Mouse (Mus musculus) stomach, postnatal 0 days (tissue): ENCODE data around the gene Tnni3. TPM values are rescaled to one million over a fixed set of nuclear protein-coding genes. Genes with fewer than 3 reads are reported as not detected.

Source experiments
- ATAC-seq: fragments of 200-750 bp; cut with Nextera tagmentation; 2 replicates; pipeline ENCODE4 v1.8.0; 2017; ENCODE audit not compliant: low FRiP score, low TSS enrichment
- DNase-seq: peaks from one replicate; pipeline ENCODE4 v3.0.0-alpha.2; 2016; ENCODE audit warnings: low spot score
- H3K27ac ChIP-seq: fragments of 300-500 bp; sonication (generic); replicated peaks from 2 replicates; pipeline ENCODE4 v1.5.1; 2014; ENCODE audit warnings: mild to moderate bottlenecking, control low read depth
- H3K27me3 ChIP-seq: fragments of 300-500 bp; sonication (generic); 2 replicates; pipeline ENCODE4 v1.6.1; 2014; ENCODE audit warnings: low read length; ENCODE audit not compliant: control insufficient read depth, insufficient read depth
- H3K36me3 ChIP-seq: fragments of 300-500 bp; sonication (generic); 2 replicates; pipeline ENCODE4 v1.6.1; 2014; ENCODE audit warnings: low read length, mixed read lengths; ENCODE audit not compliant: control insufficient read depth, insufficient read depth
- H3K4me1 ChIP-seq: fragments of 300-500 bp; sonication (generic); replicated peaks from 2 replicates; pipeline ENCODE4 v1.6.1; 2014; ENCODE audit warnings: antibody characterized with exemption; ENCODE audit not compliant: control insufficient read depth, insufficient read depth
- H3K4me2 ChIP-seq: fragments of 300-500 bp; sonication (generic); replicated peaks from 2 replicates; pipeline ENCODE4 v1.6.1; 2014; ENCODE audit warnings: low read depth, mild to moderate bottlenecking, control low read depth, moderate library complexity
- H3K4me3 ChIP-seq: fragments of 300-500 bp; sonication (generic); 2 replicates; pipeline ENCODE4 v1.5.1; 2014; ENCODE audit warnings: low read depth, low read length, control low read depth
- H3K9ac ChIP-seq: fragments of 300-500 bp; sonication (generic); 2 replicates; pipeline ENCODE4 v1.6.1; 2014; ENCODE audit warnings: mild to moderate bottlenecking, low read length, control low read depth, mixed read lengths
- H3K9me3 ChIP-seq: fragments of 300-500 bp; sonication (generic); 2 replicates; pipeline ENCODE4 v1.6.1; 2016; ENCODE audit warnings: low read length; ENCODE audit not compliant: control insufficient read depth
- CTCF ChIP-seq: IDR thresholded peaks from 2 replicates; pipeline ENCODE4 v1.5.1; 2016; ENCODE audit warnings: antibody characterized with exemption, low read depth, mild to moderate bottlenecking, moderate library complexity
- EP300 ChIP-seq: optimal IDR thresholded peaks from 2 replicates; pipeline ENCODE3; 2016; ENCODE audit warnings: antibody characterized with exemption
- WGBS: fragments of 180-500 bp; shearing (Covaris S2); extraction: QIAGEN DNeasy Blood & Tissue Kit; methylation state at CpG from one replicate; pipeline ENCODE4 v1.1.7; 2014; 5-methylcytosine and 5-hydroxymethylcytosine counted together
- polyA plus RNA-seq: library from polyadenylated mRNA; unstranded; fragments of >200 nt; fragmentation: Nextera tagmentation; extraction: Ambion mirVana; gene quantifications from 2 replicates; pipeline ENCODE4 v1.2.1, GENCODE M21; 2015

The Tnni3 gene
- polyA plus RNA-seq, 1 experiment from 2014 or later, result 24.4 TPM

DNA sequence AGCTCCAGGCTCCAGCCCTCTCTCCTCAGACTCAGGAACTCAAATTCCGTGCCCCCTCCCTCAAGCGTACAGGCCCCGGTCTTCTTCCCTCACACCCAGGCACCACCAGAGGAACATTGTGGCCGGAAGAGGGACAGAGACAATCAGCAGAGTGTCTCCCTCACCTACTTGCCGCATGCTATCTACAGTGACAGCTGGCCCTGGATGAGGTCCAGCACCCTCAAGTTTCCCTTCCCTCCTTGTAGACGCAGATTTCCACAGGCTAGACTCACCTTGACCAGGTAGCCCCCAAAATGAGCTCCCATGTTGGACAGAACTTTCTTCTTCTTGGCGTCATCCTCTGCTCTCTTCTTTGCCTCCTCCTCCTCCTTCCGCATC, 15.3 kb downstream of the Tnni3 start:
- no peak overlapping the region for H3K4me2 ChIP-seq
- no peaks in the 10 kb centered on the region for H3K4me1 ChIP-seq
- H3K4me3 ChIP-seq, result no peak overlapping the region
- H3K9me3 ChIP-seq, result no peaks in the 10 kb centered on the region
- no peaks in the 10 kb centered on the region for H3K27me3 ChIP-seq
- 90% methylated on average over 8 of the region's 8 CpGs for WGBS
- DNase-seq (no peak), ATAC-seq (no peak)
- H3K27ac ChIP-seq, result no peak overlapping the region
- H3K9ac ChIP-seq, result no peak overlapping the region
- H3K36me3 ChIP-seq, result no peaks in the 10 kb centered on the region
- TF ChIP-seq EP300 (no peak), CTCF (no peak)

DNA sequence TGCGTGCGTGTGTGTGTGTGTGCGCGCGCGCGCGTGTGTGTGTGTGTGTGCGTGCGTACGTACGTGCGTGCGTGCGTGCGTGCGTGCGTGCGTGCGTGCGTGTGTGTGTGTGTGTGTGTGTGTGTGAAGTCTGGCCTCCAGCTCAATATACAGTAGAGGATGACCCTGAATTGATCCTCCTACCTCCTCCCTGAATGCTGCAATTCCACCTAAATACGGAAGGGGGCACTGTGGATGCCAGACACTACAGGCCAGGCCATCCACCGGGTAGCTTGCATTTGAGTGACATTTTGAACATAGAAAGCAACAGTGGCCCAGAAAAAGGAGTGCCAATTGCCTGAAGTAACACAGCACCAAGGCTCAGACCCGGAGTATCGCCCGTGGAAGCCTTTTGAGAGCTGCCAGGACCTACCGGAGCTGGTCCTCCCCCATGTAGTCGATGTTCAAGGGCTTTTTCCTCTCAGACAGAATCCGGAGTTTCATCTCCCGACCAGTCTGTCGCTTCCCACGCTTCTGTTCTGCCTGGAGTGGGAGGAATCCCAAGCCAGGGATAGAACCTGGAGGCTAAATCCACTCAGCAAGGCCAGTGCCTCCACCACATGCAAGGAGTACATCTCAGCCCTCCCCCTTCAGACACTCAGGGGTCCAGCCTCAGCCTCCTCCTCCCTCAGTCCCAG, 15.8 kb downstream of the Tnni3 start:
- DNase-seq (no peak), ATAC-seq (no peak)
- no peaks in the 10 kb centered on the region for H3K9me3 ChIP-seq
- no peak overlapping the region for H3K4me3 ChIP-seq
- H3K4me1 ChIP-seq, result no peaks in the 10 kb centered on the region
- no peaks in the 10 kb centered on the region for H3K27me3 ChIP-seq
- H3K9ac ChIP-seq, result no peak overlapping the region
- H3K27ac ChIP-seq, result no peak overlapping the region
- WGBS, result 77% methylated on average over 17 of the region's 32 CpGs
- TF ChIP-seq EP300 (no peak), CTCF (peak; percentile 59)
- no peaks in the 10 kb centered on the region for H3K36me3 ChIP-seq
- no peak overlapping the region for H3K4me2 ChIP-seq

DNA sequence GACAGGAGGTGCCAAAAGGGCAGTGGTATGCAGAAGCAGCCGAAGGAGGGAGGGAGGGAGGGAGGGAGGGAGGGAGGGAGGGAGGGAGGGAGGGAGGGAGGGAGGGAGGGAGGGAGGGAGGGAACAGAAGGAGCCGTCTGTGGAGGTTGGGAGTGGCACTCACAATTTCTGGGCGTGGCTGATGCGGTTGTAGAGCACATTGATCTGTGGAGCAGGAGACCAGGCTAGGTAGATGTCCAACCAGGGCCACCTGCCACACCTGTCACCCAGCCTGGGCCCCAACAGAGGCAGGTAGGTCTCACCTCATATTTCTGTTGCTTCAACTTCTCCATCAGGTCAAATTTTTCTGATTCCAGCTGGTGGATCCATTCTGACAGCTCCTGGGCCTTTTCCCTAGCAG, 16.8 kb downstream of the Tnni3 start:
- no peak overlapping the region for H3K27ac ChIP-seq
- H3K9me3 ChIP-seq, result no peaks in the 10 kb centered on the region
- no peak for TF ChIP-seq CTCF
- TF ChIP-seq EP300, result no peak
- WGBS, result 51% methylated on average over 3 of the region's 4 CpGs
- H3K36me3 ChIP-seq, result no peaks in the 10 kb centered on the region
- ATAC-seq (no peak), DNase-seq (no peak)
- H3K4me1 ChIP-seq, result no peaks in the 10 kb centered on the region
- H3K4me2 ChIP-seq, result no peak overlapping the region
- H3K9ac ChIP-seq, result no peak overlapping the region
- no peak overlapping the region for H3K4me3 ChIP-seq
- H3K27me3 ChIP-seq, result no peaks in the 10 kb centered on the region

DNA sequence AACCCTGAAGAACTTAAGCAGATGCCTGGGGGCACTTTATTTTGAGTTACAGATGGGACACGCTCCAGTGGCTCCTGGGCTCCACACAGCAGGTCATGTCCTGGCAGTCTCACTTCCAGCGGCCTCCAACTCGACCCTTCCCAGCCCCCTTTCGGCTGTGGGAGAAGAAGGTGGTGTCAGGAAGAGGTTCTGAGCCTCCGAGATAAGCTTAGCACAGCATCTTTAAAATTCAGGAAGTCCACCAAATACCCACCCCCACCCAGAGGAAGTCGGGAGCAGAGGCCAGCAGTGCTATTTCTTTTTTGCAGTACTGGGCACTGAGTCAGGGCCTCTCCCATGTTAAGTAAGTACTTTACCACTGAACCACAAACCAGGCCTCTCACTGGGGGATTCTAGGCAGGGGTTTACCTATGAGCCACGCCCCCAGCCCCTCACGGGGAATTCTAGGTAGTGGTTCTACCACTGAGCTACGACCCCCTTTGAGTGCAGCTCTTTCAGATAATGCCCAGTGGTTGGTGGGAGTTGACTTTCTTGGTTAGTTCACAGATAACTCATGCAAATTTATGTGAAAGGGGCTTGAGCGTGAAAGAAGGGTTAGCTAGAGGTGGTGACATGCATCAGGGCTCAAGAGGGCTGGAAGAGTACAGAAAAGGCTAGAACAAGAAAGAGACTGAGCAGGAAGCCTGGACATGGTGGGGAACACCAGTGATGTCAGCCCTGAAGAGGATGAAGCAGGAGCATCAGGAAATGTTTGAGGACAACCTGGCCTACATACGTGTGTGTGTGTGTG, 19.2 kb downstream of the Tnni3 start:
- no peaks in the 10 kb centered on the region for H3K27me3 ChIP-seq
- no peak for TF ChIP-seq CTCF
- TF ChIP-seq EP300, result no peak
- H3K36me3 ChIP-seq, result no peaks in the 10 kb centered on the region
- H3K9ac ChIP-seq, result no peak overlapping the region
- H3K9me3 ChIP-seq, result no peaks in the 10 kb centered on the region
- no peak overlapping the region for H3K4me3 ChIP-seq
- H3K4me2 ChIP-seq, result no peak overlapping the region
- ATAC-seq (no peak), DNase-seq (no peak)
- 55% methylated on average over 11 of the region's 11 CpGs for WGBS
- no peak overlapping the region for H3K27ac ChIP-seq
- peaks cover under 1% of the 10 kb centered on the region; the same call in 1 of the 2 replicates for H3K4me1 ChIP-seq

DNA sequence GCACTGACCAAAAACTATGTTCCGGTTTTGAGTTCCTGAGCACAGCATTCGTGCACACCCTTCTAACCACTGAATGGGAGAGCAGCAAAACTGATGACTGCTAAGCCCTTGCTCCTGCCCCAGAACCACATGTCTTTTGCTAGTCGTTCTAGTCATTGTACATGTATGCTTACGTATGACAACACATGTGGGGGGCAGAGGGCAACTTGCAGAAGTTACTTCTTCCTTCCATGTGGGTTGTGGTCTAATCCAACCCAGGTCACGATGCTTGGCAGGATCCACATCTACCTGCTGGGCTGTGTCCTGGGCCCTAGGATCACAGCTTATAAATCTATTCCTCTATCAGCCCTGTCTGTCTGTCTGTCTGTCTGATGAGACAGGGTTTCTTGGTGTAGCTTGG, 20.2 kb downstream of the Tnni3 start:
- Histone ChIP-seq H3K27ac (no peak overlapping the region), H3K4me2 (no peak overlapping the region), H3K9ac (no peak overlapping the region), H3K36me3 (no peaks in the 10 kb centered on the region), H3K4me3 (no peak overlapping the region), H3K9me3 (no peaks in the 10 kb centered on the region), H3K4me1 (peaks cover 8% of the 10 kb centered on the region), H3K27me3 (no peaks in the 10 kb centered on the region)
- TF ChIP-seq EP300 (no peak), CTCF (no peak)
- ATAC-seq (no peak), DNase-seq (no peak)
- 83% methylated on average over 5 of the region's 5 CpGs for WGBS

DNA sequence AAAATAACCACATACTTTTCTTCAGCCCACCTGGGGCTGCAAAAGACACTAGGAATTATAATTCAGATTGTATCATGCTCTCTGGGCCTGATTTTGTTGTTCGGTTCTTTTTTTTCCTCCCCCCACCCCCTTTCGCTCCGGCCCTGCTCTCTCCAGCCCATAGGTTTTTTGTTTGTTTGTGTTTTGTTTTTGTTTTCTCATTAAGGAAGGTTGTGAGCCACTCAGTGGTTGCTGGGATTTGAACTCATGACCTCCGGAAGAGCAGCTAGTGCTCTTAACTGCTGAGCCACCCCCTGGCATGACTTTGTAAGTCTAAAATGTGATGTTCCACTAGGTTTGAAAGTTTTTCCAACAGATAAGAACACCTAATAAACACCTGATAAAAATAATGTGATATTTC, 20.9 kb downstream of the Tnni3 start:
- TF ChIP-seq CTCF, result no peak
- Histone ChIP-seq H3K4me3 (no peak overlapping the region), H3K27me3 (no peaks in the 10 kb centered on the region), H3K9me3 (no peaks in the 10 kb centered on the region), H3K27ac (no peak overlapping the region), H3K4me2 (no peak overlapping the region), H3K9ac (no peak overlapping the region), H3K4me1 (peaks cover 8% of the 10 kb centered on the region), H3K36me3 (no peaks in the 10 kb centered on the region)
- 78% methylated on average over 4 of the region's 4 CpGs for WGBS
- ATAC-seq, result no peak
- DNase-seq, result no peak
